Mouse (Mus musculus) Patski (cell line): ENCODE measurements around the gene Tcf7l2. TPM values are rescaled to one million over a fixed set of nuclear protein-coding genes. Genes with fewer than 3 reads are reported as not detected.

ENCODE experiments used
- ATAC-seq: fragments of 100-300 bp; one replicate; pipeline ENCODE4 v1.8.0; 2021
- CTCF ChIA-PET: fragments of 350-600 bp; sonication (Branson Sonifier 250); formaldehyde crosslinking; loops from one replicate; lab custom pipeline; 2022; ENCODE audit warnings: inconsistent platforms; lab: Charles Lee
- POLR2A ChIA-PET: fragments of 350-600 bp; sonication (Branson Sonifier 250); formaldehyde crosslinking; loops from one replicate; lab custom pipeline; 2022; ENCODE audit warnings: antibody characterized with exemption, inconsistent platforms; lab: Charles Lee
- DNase-seq: peaks from one replicate; pipeline ENCODE4 v3.0.0-alpha.2; 2011; ENCODE audit warnings: low read depth, low spot score
- H3K27me3 ChIP-seq: fragments of 371-371 bp; one replicate; pipeline ENCODE4 v1.5.1; 2021
- CTCF ChIP-seq: fragments of 100-300 bp; IDR thresholded peaks from one replicate; pipeline ENCODE4 v1.5.1; 2021
- in situ Hi-C: fragments of 300-500 bp; cut with MboI; formaldehyde crosslinking; loops from 3 replicates; pipeline ENCODE4 v1.11.1; 2018; ENCODE audit warnings: low pct_unique_long_range_greater_than_20kb, mixed read lengths
- polyA plus RNA-seq: library from polyadenylated mRNA; unstranded; gene quantifications from one replicate; pipeline ENCODE4 v1.2.3, GENCODE M21; 2021

Gene Tcf7l2
- polyA plus RNA-seq, 1 experiment from 2014 or later, result 22.1 TPM

- in situ Hi-C loops, result no loop called here
- no peak for TF ChIP-seq CTCF
- no peak for ATAC-seq
- POLR2A ChIA-PET, result no interaction called here
- CTCF ChIA-PET, result no interaction called here
- no peak for DNase-seq
- no peaks in the 10 kb centered on the region for H3K27me3 ChIP-seq
These were observed 120.9 kb downstream of the Tcf7l2 start for GRCm38 (mm10) chr19:55862559-55862958.

GRCm38 (mm10) chr19:55865049-55865448 is 123.4 kb downstream of the Tcf7l2 start:
- ChIA-PET POLR2A (interaction anchor here (1.1 kb wide), 1 partner anchor 12 kb away, joined by 3 read pairs; no protein-coding TSS in a partner anchor), CTCF (no interaction called here)
- H3K27me3 ChIP-seq, result no peaks in the 10 kb centered on the region
- DNase-seq (no peak), ATAC-seq (no peak)
- in situ Hi-C loops, result no loop called here
- no peak for TF ChIP-seq CTCF

GRCm38 (mm10) chr19:55865774-55866578 is 124.4 kb downstream of the Tcf7l2 start:
- ChIA-PET CTCF (interaction anchor here (0.9 to 1.3 kb wide), 4 partner anchors 10 to 108 kb away, joined by 3 to 4 read pairs (median 3); no protein-coding TSS in a partner anchor), POLR2A (interaction anchor here (1.1 kb wide), 1 partner anchor 11 kb away, joined by 3 read pairs; no protein-coding TSS in a partner anchor)
- no peaks in the 10 kb centered on the region for H3K27me3 ChIP-seq
- TF ChIP-seq CTCF, result no peak
- ATAC-seq (no peak), DNase-seq (no peak)
- in situ Hi-C loops, result no loop called here

GRCm38 (mm10) chr19:55867255-55867654 is 125.6 kb downstream of the Tcf7l2 start:
- H3K27me3 ChIP-seq, result no peaks in the 10 kb centered on the region
- no peak for ATAC-seq
- CTCF ChIA-PET, result interaction anchor here (1.1 to 1.3 kb wide), 3 partner anchors 9 to 15 kb away, joined by 3 to 4 read pairs (median 3); no protein-coding TSS in a partner anchor
- POLR2A ChIA-PET, result interaction anchor here (1.4 kb wide), 1 partner anchor 14 kb away, joined by 5 read pairs; no protein-coding TSS in a partner anchor
- TF ChIP-seq CTCF, result no peak
- in situ Hi-C loops, result no loop called here
- no peak for DNase-seq

GRCm38 (mm10) chr19:55867905-55868304 is 126.3 kb downstream of the Tcf7l2 start:
- ATAC-seq, result no peak
- POLR2A ChIA-PET, result interaction anchor here (1.4 kb wide), 1 partner anchor 15 kb away, joined by 5 read pairs; no protein-coding TSS in a partner anchor
- no peak for TF ChIP-seq CTCF
- no peak for DNase-seq
- CTCF ChIA-PET, result no interaction called here
- in situ Hi-C loops, result no loop called here
- H3K27me3 ChIP-seq, result no peaks in the 10 kb centered on the region

- ATAC-seq (no peak), DNase-seq (no peak)
- in situ Hi-C loops, result no loop called here
- TF ChIP-seq CTCF, result no peak
- ChIA-PET POLR2A (interaction anchor here (1.4 kb wide), 1 partner anchor 15 kb away, joined by 5 read pairs; no protein-coding TSS in a partner anchor), CTCF (no interaction called here)
- no peaks in the 10 kb centered on the region for H3K27me3 ChIP-seq
These were observed 127.0 kb downstream of the Tcf7l2 start for GRCm38 (mm10) chr19:55868597-55868996.

GRCm38 (mm10) chr19:55870825-55871224 is 129.2 kb downstream of the Tcf7l2 start:
- peak; percentile 64 for ATAC-seq
- ChIA-PET POLR2A (interaction anchor here (1.5 kb wide), 1 partner anchor 13 kb away, joined by 3 read pairs; no protein-coding TSS in a partner anchor), CTCF (interaction anchor here (0.8 kb wide), 1 partner anchor 13 kb away, joined by 3 read pairs; no protein-coding TSS in a partner anchor)
- no peaks in the 10 kb centered on the region for H3K27me3 ChIP-seq
- in situ Hi-C loops, result no loop called here
- TF ChIP-seq CTCF, result no peak
- peak; percentile 31 for DNase-seq

GRCm38 (mm10) chr19:55871496-55871895 is 129.9 kb downstream of the Tcf7l2 start:
- no peak for ATAC-seq
- TF ChIP-seq CTCF, result no peak
- DNase-seq, result no peak
- ChIA-PET CTCF (interaction anchor here (0.8 kb wide), 1 partner anchor 12 kb away, joined by 3 read pairs; no protein-coding TSS in a partner anchor), POLR2A (interaction anchor here (1.5 kb wide), 1 partner anchor 14 kb away, joined by 3 read pairs; no protein-coding TSS in a partner anchor)
- H3K27me3 ChIP-seq, result no peaks in the 10 kb centered on the region
- in situ Hi-C loops, result no loop called here

GRCm38 (mm10) chr19:55873221-55873620 is 131.6 kb downstream of the Tcf7l2 start:
- no peak for TF ChIP-seq CTCF
- ChIA-PET CTCF (no interaction called here), POLR2A (no interaction called here)
- DNase-seq (no peak), ATAC-seq (no peak)
- in situ Hi-C loops, result no loop called here
- H3K27me3 ChIP-seq, result no peaks in the 10 kb centered on the region

GRCm38 (mm10) chr19:55876501-55876900 is 134.9 kb downstream of the Tcf7l2 start:
- TF ChIP-seq CTCF, result no peak
- ATAC-seq (peak; percentile 63), DNase-seq (peak; percentile 49)
- no peaks in the 10 kb centered on the region for H3K27me3 ChIP-seq
- in situ Hi-C loops, result loop anchor here (5.0 kb wide), 1 partner anchor 134 kb away; the partner anchor contains the start of gene Tcf7l2
- ChIA-PET CTCF (interaction anchor here (1.0 to 1.6 kb wide), 3 partner anchors 10 to 31 kb away, joined by 3 to 4 read pairs (median 3); no protein-coding TSS in a partner anchor), POLR2A (interaction anchor here (0.8 kb wide), 1 partner anchor 11 kb away, joined by 3 read pairs; no protein-coding TSS in a partner anchor)
